Mouse (Mus musculus) liver, embryonic 11.5 days (tissue): Measurements from ENCODE around the gene Cnn2. TPM values are rescaled to one million over a fixed set of nuclear protein-coding genes. Genes with fewer than 3 reads are reported as not detected.

Experiments
- ATAC-seq: fragments of 200-750 bp; cut with Nextera tagmentation; replicated peaks from 2 replicates; pipeline ENCODE4 v1.8.0; 2017; ENCODE audit warnings: moderate number of reproducible peaks, mild to moderate bottlenecking, moderate TSS enrichment, moderate library complexity; ENCODE audit not compliant: low FRiP score
- DNase-seq: peaks from one replicate; pipeline ENCODE4 v3.0.0-alpha.2; 2017; ENCODE audit warnings: low spot score
- H3K27ac ChIP-seq: fragments of 300-500 bp; sonication (generic); 2 replicates; pipeline ENCODE4 v1.5.1; 2014; ENCODE audit warnings: mild to moderate bottlenecking, low read depth, low read length, control low read depth
- H3K27me3 ChIP-seq: fragments of 300-500 bp; sonication (generic); replicated peaks from 2 replicates; pipeline ENCODE4 v1.6.1; 2014; ENCODE audit warnings: low read length, mixed read lengths; ENCODE audit not compliant: control insufficient read depth, insufficient read depth
- H3K36me3 ChIP-seq: fragments of 300-500 bp; sonication (generic); 2 replicates; pipeline ENCODE4 v1.6.1; 2014; ENCODE audit warnings: mild to moderate bottlenecking, low read length, moderate library complexity, mixed read lengths; ENCODE audit not compliant: control insufficient read depth, insufficient read depth
- H3K4me1 ChIP-seq: fragments of 300-500 bp; sonication (generic); replicated peaks from 2 replicates; pipeline ENCODE4 v1.6.1; 2014; ENCODE audit warnings: low read length, mixed read lengths; ENCODE audit not compliant: control insufficient read depth, insufficient read depth
- H3K4me2 ChIP-seq: fragments of 300-500 bp; sonication (generic); 2 replicates; pipeline ENCODE4 v1.6.1; 2014; ENCODE audit warnings: mild to moderate bottlenecking, control low read depth, moderate library complexity
- H3K4me3 ChIP-seq: fragments of 300-500 bp; sonication (generic); 2 replicates; pipeline ENCODE4 v1.5.1; 2014; ENCODE audit warnings: low read depth, low read length, control low read depth
- H3K9ac ChIP-seq: fragments of 300-500 bp; sonication (generic); 2 replicates; pipeline ENCODE4 v1.6.1; 2014; ENCODE audit warnings: low read depth, low read length, control low read depth
- H3K9me3 ChIP-seq: fragments of 300-500 bp; sonication (generic); 2 replicates; pipeline ENCODE4 v1.6.1; 2016; ENCODE audit warnings: low read length, inconsistent platforms, mixed read lengths; ENCODE audit not compliant: control insufficient read depth
- WGBS: fragments of 180-500 bp; shearing (Covaris S2); extraction: QIAGEN DNeasy Blood & Tissue Kit; methylation state at CpG from one replicate; pipeline ENCODE4 v1.1.7; 2014; 5-methylcytosine and 5-hydroxymethylcytosine counted together
- polyA plus RNA-seq: library from polyadenylated mRNA; unstranded; fragments of >200 nt; fragmentation: Nextera tagmentation; extraction: Ambion mirVana; gene quantifications from 2 replicates; pipeline ENCODE4 v1.2.1, GENCODE M21; 2014

Gene Cnn2
- polyA plus RNA-seq, 1 experiment from 2014 or later = 115 TPM

DNA sequence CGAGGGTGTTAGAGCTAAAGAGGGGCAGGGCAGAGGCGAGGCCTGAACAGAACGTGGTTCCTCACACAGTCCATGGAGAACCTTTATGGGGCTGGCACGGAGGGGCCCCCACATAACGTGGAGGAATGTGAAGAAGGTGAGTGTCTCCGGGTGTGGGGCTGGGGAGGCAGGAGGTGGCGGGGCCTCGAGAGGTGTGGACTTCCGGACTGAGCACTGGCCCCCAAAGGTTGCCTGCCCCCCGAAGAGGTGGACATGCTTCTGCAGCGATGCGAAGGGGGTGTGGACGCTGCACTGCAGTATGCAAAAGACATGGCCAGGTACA, 32.9 kb downstream of the Cnn2 start:
- Histone ChIP-seq H3K27me3 (no peaks in the 10 kb centered on the region), H3K27ac (no peak overlapping the region), H3K9ac (no peak overlapping the region), H3K4me3 (no peak overlapping the region), H3K4me1 (peaks cover 43% of the 10 kb centered on the region), H3K9me3 (no peaks in the 10 kb centered on the region), H3K4me2 (no peak overlapping the region), H3K36me3 (peaks cover 13% of the 10 kb centered on the region; the same call in 1 of the 2 replicates)
- 89% methylated on average over 13 of the region's 13 CpGs for WGBS
- no peak for ATAC-seq
- DNase-seq = no peak

DNA sequence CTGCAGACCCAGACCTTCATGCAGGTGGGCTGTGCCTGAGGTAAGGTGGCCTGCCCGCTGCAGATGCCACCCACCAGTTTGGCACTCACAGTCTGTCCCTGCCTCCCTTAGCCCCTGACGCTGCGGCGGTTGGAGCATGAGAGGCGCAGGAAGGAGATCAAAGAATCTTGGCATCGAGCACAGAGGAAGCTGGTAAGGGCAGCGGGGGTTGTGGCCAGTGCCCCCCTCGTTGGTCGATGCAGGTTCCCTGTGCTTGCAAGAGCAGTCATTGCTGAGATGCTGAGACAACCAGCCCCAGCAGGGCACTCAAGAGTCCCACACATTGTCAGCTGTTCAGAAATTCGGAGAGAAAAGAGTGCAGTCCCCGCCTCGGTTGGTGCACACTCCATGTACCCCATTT, 33.8 kb downstream of the Cnn2 start:
- peaks cover 14% of the 10 kb centered on the region; the same call in 1 of the 2 replicates for H3K36me3 ChIP-seq
- DNase-seq (no peak), ATAC-seq (no peak)
- peaks cover 39% of the 10 kb centered on the region for H3K4me1 ChIP-seq
- no peaks in the 10 kb centered on the region for H3K9me3 ChIP-seq
- H3K4me3 ChIP-seq = no peak overlapping the region
- no peaks in the 10 kb centered on the region for H3K27me3 ChIP-seq
- H3K27ac ChIP-seq = no peak overlapping the region; the same call in 1 of the 2 replicates
- WGBS = 90% methylated on average over 12 of the region's 12 CpGs
- H3K9ac ChIP-seq = no peak overlapping the region
- no peak overlapping the region for H3K4me2 ChIP-seq

DNA sequence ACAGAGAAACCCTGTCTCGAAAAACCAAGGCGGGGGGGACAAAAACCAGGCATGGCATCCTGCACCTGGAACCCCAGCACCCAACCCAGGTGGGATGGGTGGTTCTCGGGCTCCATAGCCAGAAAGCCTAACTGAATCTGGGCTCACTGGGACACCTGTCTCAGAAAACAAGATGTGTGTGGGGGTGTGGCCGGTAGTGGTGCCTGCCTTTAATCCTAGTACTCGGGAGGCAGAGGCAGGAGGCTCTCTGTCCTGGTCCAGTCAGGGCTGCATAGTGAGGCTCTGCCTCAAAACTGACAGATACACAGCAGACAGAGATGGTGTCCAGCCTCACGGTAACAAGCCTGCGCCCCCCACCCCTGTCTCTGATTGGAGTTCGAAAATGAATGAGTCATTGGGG, 34.4 kb downstream of the Cnn2 start:
- DNase-seq (no peak), ATAC-seq (no peak)
- WGBS = 91% methylated on average over 8 of the region's 8 CpGs
- Histone ChIP-seq H3K4me3 (no peak overlapping the region), H3K36me3 (peaks cover 19% of the 10 kb centered on the region; the same call in 1 of the 2 replicates), H3K4me1 (peaks cover 38% of the 10 kb centered on the region), H3K9me3 (no peaks in the 10 kb centered on the region), H3K27me3 (no peaks in the 10 kb centered on the region), H3K4me2 (no peak overlapping the region), H3K27ac (no peak overlapping the region), H3K9ac (no peak overlapping the region)

DNA sequence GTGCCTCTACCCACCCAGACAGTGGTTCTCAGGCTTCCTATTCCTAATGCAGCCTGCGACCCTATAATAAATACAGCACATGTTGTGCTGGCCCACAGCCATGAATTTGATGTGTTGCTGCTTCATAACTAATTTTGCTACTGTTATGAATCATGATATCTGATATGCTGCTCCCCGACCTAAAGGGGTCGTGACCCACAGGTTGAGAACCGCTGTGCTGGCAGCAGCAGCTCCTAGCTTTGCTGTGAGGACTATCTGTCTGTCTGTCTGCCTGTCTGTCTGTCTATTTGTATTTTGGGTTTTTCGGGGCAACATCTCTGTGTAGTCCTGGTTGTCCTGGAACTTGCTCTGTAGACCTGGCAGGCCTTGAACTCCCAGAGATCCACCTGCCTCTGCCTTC, 35.4 kb downstream of the Cnn2 start:
- no peak overlapping the region; the same call in 1 of the 2 replicates for H3K4me3 ChIP-seq
- peaks cover 42% of the 10 kb centered on the region for H3K4me1 ChIP-seq
- H3K27ac ChIP-seq = no peak overlapping the region
- ATAC-seq (no peak), DNase-seq (no peak)
- no peak overlapping the region for H3K9ac ChIP-seq
- WGBS = 87% methylated on average over 5 of the region's 5 CpGs
- no peaks in the 10 kb centered on the region for H3K9me3 ChIP-seq
- no peak overlapping the region for H3K4me2 ChIP-seq
- no peaks in the 10 kb centered on the region for H3K27me3 ChIP-seq
- H3K36me3 ChIP-seq = peaks cover 22% of the 10 kb centered on the region; the same call in 1 of the 2 replicates

DNA sequence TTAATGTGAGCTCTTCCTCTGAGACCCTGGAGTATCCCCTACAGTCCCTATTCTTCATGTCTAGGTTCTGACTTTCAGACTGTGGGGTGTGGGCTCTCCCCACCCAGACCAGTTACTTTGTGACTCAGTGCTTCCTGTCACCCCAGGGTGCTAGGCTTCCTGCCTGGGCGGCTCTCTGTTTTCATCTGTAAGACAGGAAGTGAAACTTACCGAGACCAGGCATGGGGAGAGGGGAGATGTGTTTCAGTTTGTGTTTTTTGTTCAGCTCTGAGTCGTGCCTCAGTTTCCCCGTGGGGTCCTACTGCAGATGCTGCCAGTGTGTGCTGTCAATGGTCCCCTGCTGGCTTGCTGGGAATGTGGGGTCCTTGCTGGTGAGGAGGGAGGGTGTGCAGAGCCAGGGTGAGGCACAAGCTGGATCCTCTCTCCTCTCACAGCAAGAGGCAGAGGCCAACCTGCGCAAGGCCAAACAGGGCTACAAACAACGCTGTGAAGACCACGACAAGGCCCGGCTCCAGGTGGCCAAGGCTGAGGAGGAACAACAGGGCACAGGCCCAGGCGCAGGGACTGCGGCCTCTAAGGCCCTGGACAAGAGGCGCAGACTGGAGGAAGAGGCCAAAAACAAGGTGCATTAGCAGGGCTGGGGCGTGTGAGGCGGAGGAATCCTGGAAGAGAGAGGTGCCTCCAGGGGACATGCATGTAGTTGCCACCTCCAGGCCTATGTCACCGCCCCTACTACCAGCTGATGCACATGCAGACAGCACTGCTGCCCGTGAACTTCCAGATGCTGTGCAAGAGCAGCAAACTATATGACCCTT, 36.1 kb downstream of the Cnn2 start:
- ATAC-seq = no peak
- H3K9me3 ChIP-seq = no peaks in the 10 kb centered on the region
- DNase-seq = no peak
- H3K27me3 ChIP-seq = no peaks in the 10 kb centered on the region
- H3K4me3 ChIP-seq = peak overlapping the region; percentile 6; the same call in 1 of the 2 replicates
- peaks cover 35% of the 10 kb centered on the region for H3K4me1 ChIP-seq
- H3K36me3 ChIP-seq = peaks cover 25% of the 10 kb centered on the region; the same call in 1 of the 2 replicates
- H3K4me2 ChIP-seq = no peak overlapping the region
- H3K27ac ChIP-seq = 0 out of 2 replicates have a peak overlapping the region, but pooled peaks have one; percentile 41
- H3K9ac ChIP-seq = no peak overlapping the region; the same call in 1 of the 2 replicates
- 74% methylated on average over 15 of the region's 15 CpGs for WGBS

DNA sequence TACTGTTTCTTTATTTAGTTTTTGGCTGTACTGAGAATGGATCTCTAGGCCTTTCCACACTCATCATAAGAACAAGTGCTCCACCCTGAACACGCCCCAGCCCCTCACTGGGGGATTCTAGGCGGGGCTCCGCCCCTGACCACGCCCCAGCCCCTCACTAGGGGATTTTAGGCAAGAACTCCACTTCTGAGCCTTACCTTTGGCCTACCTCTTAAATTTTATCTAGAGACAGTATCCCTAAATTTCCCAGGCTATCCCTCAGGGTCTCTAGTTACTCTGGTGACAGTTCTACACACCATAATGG, 36.6 kb downstream of the Cnn2 start:
- H3K36me3 ChIP-seq = peaks cover 25% of the 10 kb centered on the region; the same call in 1 of the 2 replicates
- WGBS = 50% methylated on average over 4 of the region's 4 CpGs
- H3K4me2 ChIP-seq = no peak overlapping the region
- no peaks in the 10 kb centered on the region for H3K27me3 ChIP-seq
- H3K4me1 ChIP-seq = peaks cover 29% of the 10 kb centered on the region
- H3K9ac ChIP-seq = no peak overlapping the region; the same call in 1 of the 2 replicates
- ATAC-seq (no peak), DNase-seq (no peak)
- no peak overlapping the region for H3K4me3 ChIP-seq
- no peaks in the 10 kb centered on the region for H3K9me3 ChIP-seq
- H3K27ac ChIP-seq = 0 out of 2 replicates have a peak overlapping the region, but pooled peaks have one; percentile 41

DNA sequence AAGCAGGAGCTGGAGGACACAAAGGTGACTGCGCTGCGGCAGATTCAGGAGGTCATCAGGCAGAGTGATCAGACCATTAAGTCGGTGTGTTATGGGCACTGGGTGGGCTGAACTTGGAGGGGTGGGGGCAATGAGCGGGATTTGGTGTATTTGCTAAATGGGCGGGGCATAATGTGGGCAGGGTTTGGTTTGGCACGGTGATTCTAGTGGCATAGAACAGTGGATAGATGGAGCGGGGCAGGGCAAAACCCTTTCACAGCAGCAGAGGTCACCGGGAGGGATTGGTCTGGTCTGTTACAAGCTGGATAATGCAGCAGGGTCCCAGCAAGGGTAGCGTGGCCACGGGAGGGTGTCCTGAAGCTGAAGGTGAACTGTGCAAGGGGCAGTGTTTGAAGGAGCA, 37.1 kb downstream of the Cnn2 start:
- 80% methylated on average over 10 of the region's 10 CpGs for WGBS
- H3K4me2 ChIP-seq = no peak overlapping the region
- H3K4me3 ChIP-seq = no peak overlapping the region
- no peak overlapping the region for H3K27ac ChIP-seq
- H3K36me3 ChIP-seq = peaks cover 28% of the 10 kb centered on the region; the same call in 1 of the 2 replicates
- no peaks in the 10 kb centered on the region for H3K9me3 ChIP-seq
- no peaks in the 10 kb centered on the region for H3K27me3 ChIP-seq
- no peak for DNase-seq
- ATAC-seq = no peak
- H3K4me1 ChIP-seq = peaks cover 25% of the 10 kb centered on the region
- no peak overlapping the region for H3K9ac ChIP-seq

DNA sequence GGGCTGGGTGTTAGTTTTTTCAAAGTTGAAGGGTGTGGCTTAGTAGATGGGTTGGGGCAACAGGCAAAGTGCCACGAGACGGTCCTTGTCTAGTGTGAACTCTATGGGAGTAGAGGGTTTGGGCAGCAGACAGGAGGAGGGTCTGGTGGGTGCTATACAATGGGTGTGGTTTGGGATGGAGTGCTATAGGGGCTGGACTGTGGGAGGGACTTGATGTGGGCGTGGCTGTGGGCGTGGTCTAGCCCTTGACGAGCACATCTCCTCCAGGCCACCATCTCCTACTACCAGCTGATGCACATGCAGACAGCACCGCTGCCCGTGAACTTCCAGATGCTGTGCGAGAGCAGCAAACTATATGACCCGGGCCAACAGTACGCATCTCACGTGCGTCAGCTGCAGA, 37.5 kb downstream of the Cnn2 start:
- H3K9me3 ChIP-seq = no peaks in the 10 kb centered on the region
- no peak overlapping the region for H3K4me2 ChIP-seq
- H3K9ac ChIP-seq = no peak overlapping the region
- no peak overlapping the region for H3K27ac ChIP-seq
- WGBS = 67% methylated on average over 12 of the region's 12 CpGs
- H3K36me3 ChIP-seq = peaks cover 28% of the 10 kb centered on the region; the same call in 1 of the 2 replicates
- H3K27me3 ChIP-seq = no peaks in the 10 kb centered on the region
- no peak for DNase-seq
- ATAC-seq = 0 out of 2 replicates have a peak, but pooled peaks have one; percentile 30
- no peak overlapping the region for H3K4me3 ChIP-seq
- H3K4me1 ChIP-seq = peaks cover 21% of the 10 kb centered on the region
